In the genomic region with DNA sequence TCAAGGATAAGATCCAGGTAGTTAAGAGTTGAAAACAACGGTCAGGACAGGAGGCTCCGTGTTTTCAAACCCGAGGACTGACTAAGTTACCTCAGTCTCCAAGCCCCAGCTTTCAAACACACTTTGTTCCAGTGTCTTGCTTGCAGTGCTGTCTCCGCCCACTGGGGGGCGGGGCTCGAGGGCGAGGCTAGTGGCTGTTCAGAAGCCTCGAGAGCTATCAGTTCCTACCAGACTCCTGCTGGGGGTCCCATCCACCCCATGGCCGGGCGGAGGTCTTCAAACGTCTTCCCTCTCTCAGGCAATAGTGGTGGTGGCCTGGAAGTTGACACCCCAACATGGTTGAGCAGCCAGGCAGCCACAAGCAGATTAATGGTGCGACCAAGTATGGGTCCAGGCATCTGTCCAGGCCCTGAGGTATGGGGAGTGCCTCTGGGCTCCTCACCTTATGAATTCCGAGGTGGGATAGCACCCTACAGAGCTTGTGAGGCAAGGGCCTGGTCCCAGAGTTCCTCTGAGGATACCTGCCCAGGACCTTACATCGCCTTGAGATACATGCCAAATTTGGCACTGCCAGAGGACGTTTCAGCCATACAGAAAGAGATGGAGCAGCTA, we compare ENCODE assay signal across 7 mouse cellular contexts. TPM values are rescaled to one million over a fixed set of nuclear protein-coding genes. Genes with fewer than 3 reads are reported as not detected.
DNase-seq lines count a peak whose midpoint lies in the region.

Gene Pou5f2 (plus strand): TSS at position 220 of the 612 bp plus-strand sequence.

- intact Hi-C loops in left cerebral cortex, postnatal 36 days (cut with DNase I), result no loop called here

- peak; percentile 10 for DNase-seq in layer of hippocampus, adult 11-12 months (ENCODE audit: low spot score)
- DNase-seq in layer of hippocampus, adult 9-11 months, result no peak
- peak; percentile 8 for DNase-seq in NIH3T3 (ENCODE audit: low read depth)
- peak; percentile 29 for DNase-seq in embryo, embryonic 11 days
- DNase-seq in lung, postnatal 4 days, result peak; percentile 12 to 23
- no peak for DNase-seq in ovary, postnatal 36 days (ENCODE audit: low spot score)
- no peak for DNase-seq in left cerebral cortex, postnatal 36 days (ENCODE audit: low spot score in 2 of 2)

RNA-seq across cellular contexts. Expression of gene Pou5f2, which starts in this region (rescaled TPM):
- 1 to 10 TPM in 1 of 2 experiments, under 1 TPM in 1; 0.99 to 3.0 TPM for total RNA-seq in left cerebral cortex, postnatal 36 days (2021)

Comparison
In these comparisons a context has a peak if more than half of its experiments do, and no peak if none do; other contexts are left out.
1. DNase-seq: peak in layer of hippocampus, adult 11-12 months (single experiment), NIH3T3 (single experiment), embryo, embryonic 11 days (single experiment) and lung, postnatal 4 days (2 of 2); none in layer of hippocampus, adult 9-11 months (single experiment), ovary, postnatal 36 days (single experiment) and left cerebral cortex, postnatal 36 days (0 of 2).